Mouse (Mus musculus) kidney, postnatal 14 days (tissue): ENCODE data around the gene Cgn.

Source experiments
- DNase-seq: peaks from one replicate; pipeline ENCODE4 v3.0.0; 2022; ENCODE audit warnings: mixed read lengths

Gene Cgn

DNA sequence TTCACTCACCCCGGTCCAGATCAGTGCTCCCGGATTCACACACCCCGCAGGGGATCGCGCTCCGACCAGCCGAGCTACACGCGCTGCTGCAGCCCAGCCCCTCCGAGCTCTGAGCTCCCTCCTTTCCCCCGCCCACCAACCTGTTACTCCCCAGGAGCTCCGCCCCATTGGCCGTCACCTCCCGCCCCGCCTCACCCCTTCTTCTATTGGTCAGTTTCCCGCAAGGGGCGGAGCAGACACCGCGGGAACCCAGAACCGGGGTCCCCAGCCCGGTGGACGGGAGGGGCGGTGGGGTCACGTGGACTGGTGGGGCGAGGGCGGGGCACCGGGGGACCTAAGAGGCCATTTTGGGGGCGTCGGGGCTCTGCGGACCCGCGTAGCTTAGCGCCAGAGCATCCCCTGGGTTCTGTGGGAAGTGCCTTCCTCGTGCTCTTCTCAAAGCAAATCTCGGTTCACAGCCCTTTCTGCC, at the start of gene Cgn:
Gene Cgn (minus strand): TSS at position 126 of the 469 bp plus-strand sequence.
- DNase-seq = peak; percentile 95

DNA sequence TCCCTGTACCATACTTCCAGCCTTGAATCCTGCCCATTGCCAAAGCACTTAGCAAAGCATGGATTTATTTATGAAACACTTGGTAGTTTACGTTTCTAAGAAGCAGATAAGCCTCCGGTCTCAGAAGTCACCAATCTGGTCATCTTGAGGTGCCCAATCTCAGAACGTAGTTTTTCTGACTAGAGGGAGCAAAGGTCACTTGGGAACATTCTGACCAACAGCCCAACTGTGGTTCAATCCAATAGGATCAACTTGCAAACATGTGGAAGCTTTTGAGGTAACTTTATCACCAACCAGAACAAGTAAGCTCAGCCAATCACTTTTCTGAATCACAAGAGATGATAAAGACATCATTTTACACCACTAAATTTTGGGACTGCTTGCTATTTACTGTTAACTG, 49.1 kb upstream of the Cgn start:
- DNase-seq = no peak

DNA sequence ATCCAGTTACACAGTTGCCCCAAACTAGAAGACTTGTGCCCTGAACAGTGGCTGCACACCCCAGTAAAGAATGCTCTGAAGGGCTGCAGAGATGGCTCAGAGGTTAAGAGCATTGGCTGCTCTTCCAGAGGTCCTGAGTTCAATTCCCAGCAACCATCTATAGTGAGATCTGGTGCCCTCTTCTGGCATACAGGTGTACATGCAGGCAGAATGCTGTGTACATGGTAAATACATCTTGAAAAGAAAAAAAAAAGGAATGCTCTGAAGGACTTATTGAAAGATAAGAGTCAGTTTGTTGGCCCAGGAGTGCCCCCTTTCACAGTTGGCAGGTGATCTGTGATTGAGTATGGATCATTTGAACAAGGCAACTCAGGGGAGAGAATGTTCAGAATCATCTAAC, 47.1 kb upstream of the Cgn start:
- no peak for DNase-seq

DNA sequence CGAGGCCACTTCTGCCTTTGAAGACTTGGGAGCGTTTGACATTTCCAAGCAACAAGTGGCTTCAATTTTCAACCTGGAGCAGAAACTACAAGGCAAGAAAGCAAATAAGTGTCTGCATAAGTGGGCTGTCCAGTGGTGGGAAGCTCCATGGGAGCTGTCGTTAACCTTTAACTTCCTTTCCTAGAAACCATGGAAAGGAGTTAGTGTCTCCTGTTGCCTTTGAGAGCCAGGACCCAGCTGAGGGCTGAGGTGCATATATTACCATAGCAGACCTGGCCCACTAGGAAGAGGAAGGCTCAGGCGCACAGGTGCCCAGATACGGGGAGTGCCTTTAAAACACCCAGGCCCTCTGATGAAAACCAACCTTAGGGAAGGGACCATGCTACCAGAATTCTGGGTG, 46.4 kb upstream of the Cgn start:
- DNase-seq = peak; percentile 47

DNA sequence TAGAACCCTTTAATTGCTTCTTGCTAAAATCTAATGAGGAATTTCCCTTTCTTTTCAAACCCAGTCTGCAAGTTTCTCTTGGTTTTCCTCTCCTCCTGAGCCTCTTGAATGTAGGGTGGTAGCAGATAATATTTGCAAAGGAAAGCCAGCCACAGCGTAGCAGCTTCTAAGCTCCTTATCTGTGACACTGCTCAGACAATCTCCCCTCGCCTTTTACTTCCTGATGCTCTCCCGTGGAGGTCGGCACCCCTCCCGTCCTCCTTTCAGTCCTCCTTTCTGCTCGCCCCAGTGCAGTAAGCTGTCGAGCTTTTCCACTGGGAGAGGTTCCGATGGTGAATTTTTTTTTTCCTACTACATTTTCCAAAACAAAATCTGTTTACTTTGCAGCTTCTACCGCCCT, 45.8 kb upstream of the Cgn start:
- DNase-seq = no peak

DNA sequence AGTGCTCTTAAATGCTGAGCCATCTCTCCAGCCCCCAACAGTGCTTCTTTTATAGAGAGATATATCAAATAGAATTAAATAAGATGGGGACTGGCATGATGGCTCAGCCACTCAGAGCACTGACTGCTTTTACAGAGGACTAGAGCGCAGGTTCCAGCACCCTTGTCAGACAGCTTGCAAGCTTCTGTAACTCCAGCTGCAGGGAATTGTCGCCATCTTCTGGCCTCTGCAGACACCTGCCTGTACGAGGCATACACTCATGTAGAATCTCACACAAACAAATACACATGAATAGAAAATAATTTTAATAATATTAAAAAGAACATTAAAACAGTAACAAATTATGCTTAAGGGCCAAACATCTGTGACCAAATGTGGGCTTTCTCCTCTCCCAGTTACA, 37.8 kb upstream of the Cgn start:
- no peak for DNase-seq

DNA sequence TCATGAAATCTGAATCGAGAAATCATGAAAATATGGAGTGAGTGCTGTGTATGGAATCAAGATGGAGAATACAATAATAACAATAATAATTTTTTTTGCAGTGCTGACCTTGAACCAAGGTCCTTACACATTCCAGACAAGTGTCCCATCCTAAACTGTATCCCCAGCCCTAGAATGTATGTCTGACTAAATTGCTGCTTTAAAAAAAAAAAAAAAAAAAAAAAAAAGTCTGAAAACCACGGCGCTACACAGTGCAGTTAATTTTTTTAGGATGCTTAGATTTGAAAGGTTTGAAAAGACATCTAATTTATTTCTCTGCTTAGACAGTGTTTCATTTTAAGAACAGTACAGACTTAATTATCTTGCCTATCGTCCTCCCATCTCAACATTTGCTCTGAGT, 35.8 kb upstream of the Cgn start:
- no peak for DNase-seq

DNA sequence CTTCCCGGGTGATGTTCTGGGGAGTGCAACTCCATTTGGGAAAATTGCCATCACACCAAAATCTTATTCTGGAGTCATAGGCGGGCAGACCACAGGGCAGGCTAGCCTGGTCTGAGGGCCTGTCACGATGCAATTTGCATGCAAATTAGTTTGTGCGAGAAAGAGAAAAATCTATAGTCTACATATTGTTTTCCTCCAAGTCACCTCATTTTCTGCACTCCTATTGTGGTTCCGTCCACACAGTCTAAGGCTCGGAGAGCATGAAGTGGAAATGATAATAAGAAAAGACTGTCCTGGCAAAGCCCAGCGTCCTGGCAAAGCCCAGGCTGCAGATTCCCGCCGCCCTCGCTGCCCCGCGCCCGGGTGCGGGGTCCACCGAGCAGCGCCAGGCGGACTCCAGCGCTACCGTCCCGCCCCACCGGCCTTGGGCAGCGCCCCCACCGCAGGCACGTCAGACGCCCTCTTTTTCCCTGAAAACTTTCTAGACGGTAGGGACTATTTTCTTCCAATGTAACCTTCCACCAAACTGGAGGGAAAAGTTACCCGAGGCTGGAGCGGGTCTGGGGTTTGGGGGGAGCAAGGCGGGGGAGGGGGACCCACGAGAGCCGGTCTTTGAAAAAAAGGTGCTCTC, 34.8 kb upstream of the Cgn start:
- DNase-seq = peak; percentile 69

DNA sequence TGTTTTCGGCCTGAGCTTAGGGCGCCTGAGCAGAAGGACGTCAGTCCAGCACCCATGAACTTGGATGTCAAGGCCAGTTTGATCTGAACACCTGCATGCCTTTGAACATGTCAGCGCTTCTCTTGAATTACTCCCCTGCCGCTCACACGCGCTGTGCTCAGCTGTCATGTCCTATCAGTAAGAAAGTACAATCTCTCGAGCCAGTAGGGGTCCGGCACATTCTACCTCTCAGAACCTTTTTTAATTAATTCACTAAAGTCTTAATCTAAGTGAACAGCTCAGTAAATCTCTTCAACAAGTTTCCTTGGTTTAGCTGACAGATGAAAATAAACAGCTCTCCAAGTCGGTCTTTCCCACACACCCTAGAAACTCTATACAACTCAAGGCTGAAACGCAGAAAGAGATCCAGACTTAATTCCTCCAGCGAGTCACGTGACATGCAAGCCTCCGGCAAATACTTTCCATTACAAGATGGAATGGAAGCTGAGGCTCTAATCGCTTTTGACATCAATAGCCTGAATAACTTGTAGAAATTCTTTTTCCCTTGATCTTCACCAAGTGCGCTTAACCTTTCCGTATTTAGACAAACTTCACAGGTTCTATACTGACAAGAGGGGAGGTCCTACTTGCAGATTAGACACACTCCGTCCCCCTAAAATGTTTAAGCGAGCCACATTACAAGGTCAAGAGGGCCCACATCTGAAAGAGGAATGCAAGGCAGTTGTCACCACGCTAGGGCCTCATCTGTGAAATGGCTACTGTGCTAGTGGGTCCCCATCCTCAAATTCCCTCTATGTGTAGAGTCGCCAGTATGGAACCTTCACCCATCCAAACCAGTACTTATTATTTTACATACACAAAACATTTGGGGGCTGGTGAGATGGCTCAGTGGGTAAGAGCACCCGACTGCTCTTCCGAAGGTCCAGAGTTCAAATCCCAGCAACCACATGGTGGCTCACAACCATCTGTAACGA, 33.4 kb upstream of the Cgn start:
- DNase-seq = peak; percentile 21

DNA sequence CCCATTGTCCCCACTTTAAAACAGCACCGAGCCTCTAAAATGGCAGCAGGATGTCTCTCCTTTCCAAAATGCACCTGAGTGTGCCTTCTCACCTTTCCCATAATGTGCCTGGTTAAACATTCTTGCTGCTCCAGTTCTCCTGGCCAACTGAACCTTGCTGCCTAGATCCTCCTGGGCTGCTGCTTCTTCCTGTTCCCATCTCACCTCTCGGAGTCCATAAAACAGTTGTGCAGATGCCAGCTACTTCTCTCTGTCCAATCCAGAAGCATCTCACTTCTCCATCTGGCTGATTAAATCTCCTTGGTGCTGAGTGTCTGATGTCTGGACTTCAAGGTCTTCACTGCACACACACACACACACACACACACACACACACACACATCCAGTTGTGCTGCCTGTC, 31.4 kb upstream of the Cgn start:
- peak; percentile 34 for DNase-seq

DNA sequence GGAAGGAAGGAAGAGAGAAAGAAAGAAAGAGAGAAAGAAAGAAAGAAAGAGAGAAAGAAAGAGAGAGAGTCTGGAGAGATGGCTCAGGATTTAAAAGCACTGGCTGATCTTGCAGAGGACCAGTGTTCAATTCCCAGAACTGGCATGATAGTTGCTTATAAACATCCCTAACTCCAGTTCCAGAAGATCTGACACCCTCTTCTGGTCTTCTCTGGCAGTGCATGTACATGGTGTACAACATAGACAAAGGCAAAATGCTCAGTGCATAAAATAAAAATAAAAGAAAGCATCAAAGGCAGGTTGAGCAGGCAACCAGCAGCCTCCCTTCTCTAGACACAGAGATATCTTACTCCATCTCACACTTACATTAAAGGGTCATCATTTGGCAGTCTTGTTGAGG, 29.3 kb upstream of the Cgn start:
- no peak for DNase-seq

DNA sequence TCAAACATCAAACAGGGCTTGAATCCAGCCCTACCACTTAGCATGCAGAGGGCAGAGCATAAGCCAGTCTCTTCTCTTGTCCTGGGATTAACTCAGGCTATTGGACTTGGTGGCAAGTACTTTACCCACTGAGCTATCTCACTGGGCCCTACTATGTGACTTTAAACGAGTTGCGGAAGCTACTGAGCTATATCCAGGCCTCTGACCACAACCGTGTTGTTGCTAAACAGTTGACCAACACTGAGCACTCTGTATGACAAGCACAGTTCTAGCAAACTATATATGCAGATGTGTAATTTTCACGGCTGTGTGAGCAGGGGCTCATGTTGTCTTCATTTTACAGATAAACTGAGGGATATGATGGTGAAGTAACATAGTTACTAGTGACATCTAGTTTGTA, 28.4 kb upstream of the Cgn start:
- DNase-seq = no peak

DNA sequence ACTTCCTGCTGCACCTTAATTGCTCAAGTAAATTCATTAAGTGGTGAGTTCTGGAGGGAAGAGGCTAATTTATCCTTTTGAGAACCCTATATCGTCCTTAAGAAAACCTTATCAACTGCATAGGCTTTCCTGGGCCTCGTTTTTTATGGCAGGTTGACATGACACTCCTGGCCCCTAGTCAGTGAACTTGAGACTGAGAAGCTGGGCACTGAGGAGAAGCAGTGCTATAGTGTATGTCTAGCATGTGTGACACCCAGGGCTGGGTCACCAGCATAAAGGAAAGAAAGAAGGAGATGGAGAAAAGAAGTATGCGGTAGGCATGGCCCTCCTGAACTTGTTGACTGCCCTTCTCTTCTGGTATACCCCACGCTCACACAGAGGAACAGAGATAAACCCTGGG, 27.8 kb upstream of the Cgn start:
- no peak for DNase-seq

DNA sequence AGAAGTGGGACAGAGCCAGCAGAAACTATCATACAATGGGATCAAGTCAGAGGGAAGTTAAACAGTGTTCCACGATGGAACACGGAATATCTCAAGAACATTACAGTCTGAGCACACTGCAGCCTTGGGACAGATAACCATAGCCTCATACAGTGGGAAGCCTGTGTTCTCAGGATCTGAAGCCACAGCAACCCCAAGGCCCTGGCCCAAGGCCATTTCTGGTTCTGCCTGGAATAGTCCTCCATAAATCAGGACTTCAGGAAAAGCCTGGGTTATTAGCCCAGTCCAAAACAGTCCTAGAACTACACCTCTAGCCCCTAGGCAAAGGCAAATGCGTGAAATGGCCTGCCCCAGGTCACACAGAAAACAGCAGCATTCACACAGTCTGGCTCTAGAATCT, 27.4 kb upstream of the Cgn start:
- DNase-seq = no peak

DNA sequence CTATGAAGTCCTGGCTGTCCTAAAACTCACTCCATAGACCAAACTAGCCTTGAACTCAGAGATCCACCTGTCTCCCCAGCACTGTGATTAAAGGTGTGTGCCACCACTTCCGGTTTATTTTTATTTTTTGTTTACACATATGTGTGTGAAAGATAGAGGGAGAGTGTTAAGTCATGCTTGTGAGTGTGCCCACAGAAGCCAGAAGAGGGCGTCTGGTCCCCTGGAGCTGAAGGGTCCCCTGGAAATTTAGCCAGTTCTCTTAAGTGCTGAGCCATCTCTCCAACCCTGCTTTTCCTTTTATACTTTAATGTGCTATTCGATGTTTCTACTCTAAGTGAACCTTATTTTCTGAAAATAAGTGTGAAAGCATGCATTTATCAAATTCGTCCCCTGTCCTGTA, 25.3 kb upstream of the Cgn start:
- DNase-seq = peak; percentile 44

DNA sequence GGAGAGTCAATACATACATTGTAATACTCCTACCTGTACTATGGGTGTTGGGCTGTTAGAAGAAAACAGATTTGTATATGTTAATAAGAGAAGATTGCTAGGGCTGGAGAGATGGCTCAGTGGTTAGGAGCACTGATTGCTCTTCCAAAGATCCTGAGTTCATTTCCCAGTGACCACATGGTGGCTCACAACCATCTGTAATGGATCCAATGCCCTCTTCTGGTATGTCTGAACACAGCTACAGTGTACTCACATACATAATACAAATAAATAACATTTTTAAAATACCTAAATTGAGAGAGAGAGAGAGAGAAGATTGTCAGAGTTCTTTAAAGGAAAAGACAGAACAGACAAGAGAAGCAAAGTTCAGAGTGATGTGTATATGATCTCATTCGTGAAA, 22.0 kb upstream of the Cgn start:
- no peak for DNase-seq

DNA sequence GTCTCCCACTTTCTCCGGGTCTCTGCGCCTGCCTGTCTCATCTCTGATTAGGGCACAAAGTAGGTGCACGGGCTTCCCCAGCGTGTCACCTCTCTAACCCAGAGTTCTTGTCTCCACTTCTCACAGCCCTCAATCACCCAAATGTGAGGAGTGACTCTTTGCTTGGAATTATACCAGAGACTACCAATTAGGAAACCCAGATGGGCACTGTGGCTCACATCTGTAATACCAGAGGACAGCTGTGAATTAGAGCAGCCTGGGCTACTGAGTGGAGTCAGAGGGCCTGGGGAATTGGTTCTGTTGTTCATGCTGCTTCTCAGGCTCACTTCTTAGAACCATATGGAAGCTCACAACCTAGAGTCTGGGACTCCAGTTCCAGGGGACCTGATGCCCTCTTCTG, 18.7 kb upstream of the Cgn start:
- no peak for DNase-seq

DNA sequence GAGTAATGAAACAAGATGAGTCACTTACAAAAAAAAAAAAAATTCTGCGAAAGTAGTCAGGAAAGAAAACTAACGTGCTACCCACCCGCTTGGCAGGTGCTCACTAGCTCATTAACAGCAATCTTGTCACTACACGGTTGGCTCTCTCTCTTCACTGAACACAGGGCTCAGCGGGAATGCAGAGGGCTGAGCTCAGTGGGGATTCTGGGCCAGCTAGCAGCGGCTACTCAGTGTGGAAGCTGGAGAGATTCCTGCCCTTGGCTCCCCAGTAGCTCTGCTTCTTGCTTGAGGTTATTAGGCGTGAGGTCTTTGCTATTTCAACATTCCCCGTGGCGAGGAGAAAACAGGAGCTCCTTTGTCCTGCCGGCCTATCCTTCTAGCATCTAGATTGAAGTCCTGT, 17.9 kb upstream of the Cgn start:
- no peak for DNase-seq

DNA sequence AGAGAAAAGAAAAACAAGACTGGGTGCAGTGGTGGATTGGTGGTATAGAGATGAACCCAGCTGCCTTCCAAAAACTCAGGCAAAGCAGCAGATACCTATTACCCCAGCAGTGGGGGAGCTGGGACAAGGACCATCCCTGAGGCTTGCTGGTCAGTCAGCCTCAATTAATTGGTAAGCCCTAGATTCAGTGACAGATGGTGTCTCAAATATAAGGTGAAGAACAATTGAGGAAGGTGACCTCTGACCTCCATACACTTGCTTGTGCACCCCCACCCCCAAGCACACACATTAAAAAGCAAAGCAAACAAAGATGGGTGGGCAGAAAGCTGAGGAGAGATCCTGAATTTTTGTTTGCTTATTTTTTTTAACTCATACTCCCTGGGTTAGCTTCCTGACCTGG, 9.9 kb upstream of the Cgn start:
- DNase-seq = no peak

DNA sequence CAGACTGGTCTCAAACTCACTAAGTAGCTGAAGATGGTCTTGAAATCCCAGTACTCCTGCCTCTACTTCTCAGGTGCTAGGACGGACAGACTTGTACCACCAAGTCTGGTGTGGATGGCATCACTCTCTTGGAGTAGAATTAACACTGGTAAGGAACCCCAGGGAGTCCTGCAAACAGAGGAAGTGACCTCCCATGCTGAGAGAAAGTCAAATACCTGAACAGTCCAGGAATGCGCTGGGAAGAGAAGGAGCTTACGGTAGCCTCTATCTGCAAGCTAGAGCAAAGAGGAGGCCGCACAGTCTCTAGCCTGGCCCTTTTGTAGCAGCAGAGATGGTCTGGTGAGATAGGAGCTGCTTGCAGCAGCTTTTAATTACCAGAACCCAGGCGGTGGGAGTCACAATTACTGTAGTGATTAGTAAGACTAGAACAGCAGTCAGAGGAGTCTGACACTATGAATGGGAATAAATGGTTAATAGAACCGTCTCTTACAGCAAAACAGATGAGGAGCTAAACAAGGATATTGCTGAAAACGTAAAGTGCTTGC, 9.4 kb upstream of the Cgn start:
- no peak for DNase-seq

DNA sequence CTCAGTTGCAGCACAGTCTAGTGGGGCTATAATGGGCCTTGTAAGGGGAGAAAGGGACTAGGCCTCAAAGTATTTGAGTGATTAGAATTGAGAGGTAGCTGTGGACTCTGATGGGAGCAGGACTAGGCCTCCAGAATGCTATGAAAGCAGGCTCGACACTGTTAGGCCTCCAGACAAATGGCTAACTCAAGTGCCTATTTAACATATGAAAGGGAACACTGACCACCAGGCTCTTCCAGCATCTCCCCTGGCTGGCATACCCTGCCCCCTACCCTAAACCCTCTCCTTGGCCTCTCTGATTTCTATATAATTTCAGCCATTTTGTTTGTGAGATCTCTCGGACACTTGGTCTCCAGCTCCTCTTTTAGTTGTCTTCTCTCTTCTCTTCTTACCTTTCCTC, 8.1 kb upstream of the Cgn start:
- DNase-seq = no peak

DNA sequence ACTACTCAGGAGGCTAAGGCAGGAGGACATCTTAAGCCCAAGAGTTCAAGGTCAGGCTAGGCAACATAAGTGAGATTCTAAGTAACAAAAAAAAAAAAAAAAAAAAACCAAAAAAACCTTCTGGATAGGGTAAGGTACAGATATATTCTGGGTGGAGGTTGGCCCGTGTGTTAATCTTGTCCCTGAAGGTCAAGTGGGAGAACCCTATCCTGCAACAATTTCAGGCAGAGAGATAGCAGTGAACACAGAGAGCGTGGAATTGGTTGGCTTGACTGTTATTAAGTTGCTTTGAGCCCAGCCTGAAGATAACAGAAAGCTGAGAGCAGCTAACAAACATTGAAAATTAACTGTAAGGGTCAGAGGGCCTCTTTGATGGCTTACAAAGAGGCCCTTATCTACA, 7.4 kb upstream of the Cgn start:
- DNase-seq = no peak

DNA sequence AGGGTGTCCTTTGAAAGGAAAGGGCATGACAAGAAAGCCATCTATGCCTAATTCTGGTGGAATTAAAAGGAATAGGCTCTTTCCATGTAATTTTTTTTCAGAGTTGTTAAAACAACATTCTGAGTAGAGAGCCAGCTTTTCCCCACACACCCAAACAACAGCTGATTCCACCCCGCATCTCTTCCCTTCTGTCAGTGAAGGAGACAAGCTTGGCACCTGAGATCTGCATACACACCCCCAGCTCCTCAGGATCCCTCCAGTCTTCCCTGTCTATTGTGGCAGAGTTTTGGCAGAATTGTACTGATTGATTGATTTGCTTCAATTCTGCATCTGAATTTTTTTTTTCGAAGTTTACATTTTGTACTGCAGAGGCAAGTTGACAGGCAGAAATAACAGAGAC, 6.0 kb upstream of the Cgn start:
- no peak for DNase-seq

DNA sequence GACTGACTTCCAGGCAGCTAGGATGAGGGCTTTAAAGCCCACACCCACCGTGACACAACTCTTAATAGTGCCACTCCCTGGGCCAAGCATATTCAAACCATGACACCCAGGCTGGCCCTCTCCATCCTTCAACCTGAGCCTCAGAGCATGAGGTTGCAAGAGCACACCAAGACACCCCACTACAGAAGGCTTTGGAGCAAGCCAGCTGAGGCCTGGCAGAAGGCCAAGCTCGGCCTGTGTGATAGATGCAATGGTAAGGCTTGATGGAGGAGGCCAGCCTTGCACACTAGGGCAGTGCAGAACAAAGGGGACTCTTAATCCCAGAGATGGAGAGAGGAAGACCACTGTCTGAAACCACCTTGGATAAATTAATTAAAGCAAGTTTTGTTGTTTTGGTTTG, 3.2 kb upstream of the Cgn start:
- no peak for DNase-seq
